Mouse (Mus musculus) urinary bladder, adult 2 months (tissue): ENCODE measurements at regions not wholly inside any gene's neighbourhood (a gene's known extent, or its start where the extent isn't known, plus 50 kb on each side); places are given as distances from the start of the nearest gene placed in this dataset.

ENCODE experiments used
- DNase-seq: peaks from one replicate; pipeline ENCODE4 v3.0.0; 2022; ENCODE audit warnings: low spot score

DNA sequence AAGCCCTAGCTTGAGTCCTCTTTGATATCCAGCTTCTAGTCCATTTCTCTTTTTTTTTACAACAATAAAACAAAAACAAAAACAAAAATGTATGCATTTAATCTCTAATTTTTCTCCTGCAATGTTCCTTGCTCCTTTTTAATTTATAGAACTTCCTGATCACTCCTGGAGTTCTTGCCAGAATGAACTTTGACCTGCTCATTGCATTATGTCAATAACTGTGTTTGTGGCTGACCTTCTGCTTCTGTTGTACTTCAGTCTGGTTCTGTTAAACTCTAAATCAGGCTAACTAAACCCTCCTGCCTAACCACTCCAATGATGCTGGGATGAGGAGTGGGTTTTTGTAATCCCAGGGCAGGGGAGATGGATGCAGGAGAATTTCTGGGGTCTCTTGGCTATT, 674.0 kb downstream of the Gsdmc2 start:
- DNase-seq, result no peak

DNA sequence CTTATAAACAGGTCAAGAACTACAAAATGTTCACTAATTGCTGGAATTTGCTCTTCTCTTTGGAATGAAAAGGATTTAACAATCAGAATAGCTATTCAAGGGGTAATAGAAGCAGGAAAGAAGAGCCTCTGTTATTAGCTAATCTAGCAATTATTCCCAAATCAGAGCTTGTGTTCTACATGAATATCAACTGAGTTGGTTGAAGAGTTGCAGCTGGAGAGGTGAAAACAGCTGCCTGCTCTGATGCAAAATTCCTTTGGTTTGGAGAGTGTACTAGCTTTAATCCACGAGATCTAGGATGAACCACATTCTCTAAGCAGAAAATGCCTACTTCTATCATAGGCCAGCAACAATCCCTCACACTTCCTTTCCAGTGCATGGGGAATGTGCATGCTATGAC, 674.8 kb downstream of the Gsdmc2 start:
- DNase-seq, result no peak

DNA sequence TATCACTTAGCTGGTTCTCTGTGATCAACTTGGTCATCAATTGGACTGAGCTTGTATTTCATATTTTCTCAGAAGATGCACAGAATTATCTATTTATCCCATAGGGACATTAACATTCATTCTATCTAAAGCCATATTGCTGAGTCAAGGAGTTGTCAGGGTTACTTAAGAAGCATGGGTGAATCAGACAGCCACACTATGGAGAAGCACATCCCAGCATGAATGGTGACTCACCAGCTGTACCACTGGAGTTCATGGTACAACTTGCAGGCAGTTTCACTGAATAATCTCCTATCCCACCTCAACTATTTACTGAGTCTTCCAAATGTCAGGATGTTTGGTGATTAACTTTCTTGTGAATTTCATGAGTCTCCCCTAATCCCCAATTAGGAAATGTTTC, 678.6 kb downstream of the Gsdmc2 start:
- DNase-seq, result no peak

DNA sequence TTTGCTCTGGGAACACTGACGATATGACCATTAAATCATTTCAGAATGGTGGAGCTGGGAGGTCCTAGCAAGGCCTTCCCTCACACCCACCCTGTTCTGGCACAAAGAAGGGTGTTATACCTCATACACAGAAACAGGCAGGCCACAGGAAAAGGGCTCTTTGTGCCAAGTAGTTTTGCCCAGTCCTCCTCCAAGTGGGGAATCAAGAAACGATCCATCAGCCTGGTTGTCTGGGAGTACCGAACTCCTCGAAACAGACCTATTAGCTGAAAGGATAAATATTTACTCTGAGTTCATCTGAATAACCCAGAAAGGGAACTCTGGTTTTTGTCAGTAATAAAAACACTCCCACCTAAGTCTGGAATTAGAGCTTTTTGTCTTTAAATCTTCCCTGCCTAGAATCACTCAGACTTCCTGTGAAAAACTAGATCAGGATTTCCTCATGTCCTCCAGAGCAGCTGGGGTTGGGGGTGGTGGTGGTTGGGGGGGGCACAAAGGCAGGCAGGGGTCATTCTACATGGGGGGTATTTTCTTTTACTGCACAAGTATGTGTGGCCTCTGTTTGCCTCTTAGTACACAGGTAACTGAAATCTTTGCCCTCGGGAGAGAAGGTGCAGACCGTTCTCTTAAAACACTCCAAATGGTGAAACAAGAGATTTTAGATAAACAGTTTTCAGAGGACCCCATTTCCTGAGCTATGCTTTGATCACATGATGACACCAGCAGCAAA, 681.3 kb downstream of the Gsdmc2 start:
- DNase-seq, result no peak

DNA sequence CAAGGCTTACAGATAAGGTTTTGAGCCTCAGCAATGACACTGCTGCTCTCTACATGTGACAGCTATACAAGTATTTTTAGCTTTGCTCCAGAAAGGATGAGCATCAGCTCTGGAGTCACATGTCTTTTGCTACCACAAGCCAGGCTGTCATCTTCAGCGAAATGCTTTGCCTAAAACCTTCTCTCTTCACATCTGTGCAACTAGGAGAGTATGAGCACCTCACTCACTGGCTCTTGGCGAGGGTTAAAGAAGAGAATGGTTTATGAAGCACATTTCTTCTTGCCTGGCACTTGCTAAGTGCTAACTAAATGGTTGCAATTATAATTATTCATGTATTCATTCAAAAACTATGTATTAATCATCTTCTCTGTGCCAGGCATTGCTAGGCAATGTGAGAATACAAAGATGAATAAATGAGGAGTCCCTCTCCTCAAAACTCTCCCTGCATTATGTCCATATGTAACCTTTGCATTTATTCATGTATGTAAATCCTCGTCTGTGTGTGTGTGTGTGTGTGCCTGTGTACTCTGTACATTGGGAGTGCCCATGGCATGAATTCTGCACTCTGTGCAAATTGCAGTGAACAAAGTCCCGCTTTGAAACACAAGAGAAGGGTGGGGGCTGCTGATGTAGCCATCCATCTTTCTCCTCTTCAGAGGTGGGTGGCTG, 682.0 kb downstream of the Gsdmc2 start:
- DNase-seq, result no peak

DNA sequence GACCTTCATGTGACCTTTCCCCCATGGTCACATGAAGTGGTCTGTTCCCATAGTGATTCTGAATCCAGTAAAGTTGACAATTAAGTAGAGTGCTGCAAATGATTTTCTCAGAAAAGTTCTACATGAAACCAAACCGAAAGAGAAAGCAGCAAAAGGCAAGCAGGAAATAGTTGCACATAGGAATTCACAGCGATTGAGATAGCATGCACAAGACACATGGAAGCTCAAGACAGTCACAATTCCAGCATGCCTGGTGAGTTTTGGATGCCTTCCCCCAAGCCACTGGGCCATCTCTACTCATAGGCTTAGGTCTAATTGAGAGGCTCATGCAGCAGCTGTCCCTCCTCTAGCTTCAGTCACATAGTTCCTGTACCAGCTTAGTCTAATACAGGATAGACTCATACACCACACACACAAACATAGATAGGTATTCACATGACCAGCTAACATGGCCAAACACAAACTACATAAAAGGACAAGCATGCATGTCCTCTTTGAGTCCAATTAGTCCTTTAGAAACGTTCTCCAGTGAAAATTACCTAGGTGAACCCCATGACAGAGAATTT, 721.8 kb downstream of the Gsdmc2 start:
- DNase-seq, result no peak

DNA sequence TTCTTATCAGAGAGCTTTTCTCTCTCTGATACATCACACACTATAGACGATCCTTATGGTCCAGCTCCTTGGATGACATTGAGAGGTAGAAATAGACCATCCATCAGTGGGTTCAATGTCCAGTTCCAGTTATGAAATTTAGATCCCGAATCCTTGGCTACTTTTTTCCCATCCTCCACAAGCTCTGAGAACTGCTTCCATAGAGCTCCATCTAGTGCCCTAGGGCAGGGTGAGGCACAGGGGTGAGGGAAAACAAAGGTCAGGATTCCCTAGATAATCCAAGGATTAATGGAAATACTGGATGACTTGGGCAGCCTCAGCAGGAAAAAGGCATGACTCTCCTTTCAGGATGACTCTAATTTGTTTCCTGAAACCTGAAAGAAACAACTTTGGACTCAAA, 732.1 kb downstream of the Gsdmc2 start:
- no peak for DNase-seq

DNA sequence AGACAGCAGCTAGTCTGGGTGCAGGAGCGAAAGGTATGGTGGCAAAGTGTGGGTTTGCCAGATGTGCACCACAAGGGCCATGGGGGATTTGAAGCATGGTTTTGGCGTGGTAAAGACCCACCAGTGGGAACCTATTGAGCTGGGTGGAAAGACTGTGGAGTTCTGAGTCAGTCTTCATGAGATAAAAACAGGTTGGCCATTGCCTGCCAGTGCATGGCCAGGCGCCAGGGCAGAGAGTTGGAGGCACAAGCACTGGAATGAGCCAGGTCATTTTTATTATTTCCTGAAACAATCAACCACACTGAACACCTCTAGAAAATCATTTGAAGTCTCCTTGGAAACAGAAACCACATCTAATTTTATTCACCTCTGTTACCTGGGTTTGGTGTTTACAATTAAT, 744.9 kb downstream of the Gsdmc2 start:
- no peak for DNase-seq

DNA sequence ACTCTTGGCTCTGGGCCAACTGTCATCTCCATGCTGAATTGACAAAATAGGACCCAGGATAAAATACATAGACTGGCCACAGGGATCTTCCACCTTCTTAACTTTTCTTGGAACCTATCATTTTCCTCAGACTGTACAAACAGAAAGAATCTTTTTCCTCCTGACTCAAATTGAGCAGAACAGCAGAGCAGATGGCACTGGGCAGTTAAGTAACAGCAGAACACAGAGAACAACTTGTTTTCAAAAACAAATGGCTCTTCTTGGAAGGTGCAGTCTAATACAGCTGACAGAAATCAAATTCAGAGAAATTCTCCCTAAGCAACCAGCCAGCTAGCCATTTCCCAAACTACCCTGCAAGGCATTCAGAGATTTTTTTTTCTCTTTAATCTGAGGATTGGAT, 763.0 kb downstream of the Gsdmc2 start:
- no peak for DNase-seq

DNA sequence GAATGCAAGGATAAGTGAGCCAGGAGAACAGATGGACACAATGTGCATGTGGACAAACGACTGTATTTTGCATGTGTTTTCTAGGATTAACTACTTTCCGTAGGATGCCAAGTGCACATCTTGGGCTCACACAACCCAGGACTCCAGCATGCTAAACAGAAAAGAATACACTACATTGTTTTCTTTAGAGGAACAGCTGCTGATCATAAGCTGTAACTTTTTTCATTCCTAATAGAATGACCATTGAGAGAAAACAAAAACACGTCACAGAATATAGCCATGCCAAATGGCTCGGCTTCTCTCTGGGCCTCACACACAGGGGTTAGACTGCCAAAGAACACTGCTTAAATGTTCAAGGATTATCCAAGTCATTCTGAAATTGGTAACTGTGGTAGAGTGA, 765.2 kb downstream of the Gsdmc2 start:
- no peak for DNase-seq

DNA sequence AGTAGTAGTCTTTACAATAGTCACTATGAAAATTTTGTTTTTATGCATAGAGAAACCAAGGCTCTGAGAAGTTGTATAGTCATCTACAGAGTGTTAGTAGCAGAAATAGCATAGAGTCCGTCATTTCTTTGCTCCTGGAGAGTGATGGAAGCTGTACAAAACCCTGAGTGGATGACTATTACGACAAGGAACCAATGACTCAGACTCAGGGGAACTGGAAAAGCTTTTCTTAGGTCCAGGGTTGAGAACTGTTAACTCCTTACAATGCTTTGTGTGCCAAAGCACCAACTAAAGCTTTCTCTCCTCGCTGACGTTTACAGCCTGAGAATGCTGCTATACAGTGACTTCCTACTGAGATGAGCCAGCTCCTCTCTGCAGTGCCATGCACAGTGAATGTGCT, 773.1 kb downstream of the Gsdmc2 start:
- DNase-seq, result no peak

DNA sequence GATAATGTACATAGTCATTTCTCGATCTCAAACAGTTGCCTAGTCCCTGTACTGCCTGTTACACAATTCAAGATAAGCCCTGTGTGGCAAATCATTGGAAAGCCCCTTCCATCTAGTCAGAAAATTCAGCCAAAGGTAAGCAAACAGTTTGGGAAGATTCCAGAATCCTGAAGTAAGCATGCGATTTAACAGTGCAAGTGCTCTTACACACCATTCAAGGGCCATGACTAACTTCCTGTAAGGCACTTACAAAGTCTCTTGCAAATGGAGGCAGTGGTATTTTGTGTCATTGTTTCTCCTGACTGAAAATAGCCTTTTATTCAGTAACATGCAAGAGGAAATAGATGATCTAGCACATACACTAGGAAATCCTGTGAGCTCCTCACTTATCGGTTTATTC, 777.9 kb downstream of the Gsdmc2 start:
- no peak for DNase-seq

DNA sequence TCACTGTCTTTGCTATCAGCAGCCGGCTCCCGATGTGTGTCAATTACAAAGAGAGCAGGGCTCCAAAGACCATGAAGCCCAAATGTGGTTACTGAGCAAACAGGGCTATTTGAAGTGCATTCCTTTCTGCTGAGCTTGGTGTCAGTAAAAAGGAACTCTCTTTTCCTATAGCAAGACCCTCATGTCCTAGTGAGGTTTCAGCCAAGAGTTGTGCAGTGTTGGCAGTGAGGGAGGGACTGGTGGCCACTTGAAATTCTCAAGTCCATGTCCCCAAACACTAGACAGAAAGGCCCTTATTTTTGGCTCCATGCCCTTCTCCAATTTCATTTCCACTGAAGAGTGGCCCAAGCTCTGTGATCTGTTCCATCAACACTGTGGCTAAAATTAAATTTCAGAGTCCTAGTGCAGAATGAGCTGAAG, 778.9 kb downstream of the Gsdmc2 start:
- no peak for DNase-seq

DNA sequence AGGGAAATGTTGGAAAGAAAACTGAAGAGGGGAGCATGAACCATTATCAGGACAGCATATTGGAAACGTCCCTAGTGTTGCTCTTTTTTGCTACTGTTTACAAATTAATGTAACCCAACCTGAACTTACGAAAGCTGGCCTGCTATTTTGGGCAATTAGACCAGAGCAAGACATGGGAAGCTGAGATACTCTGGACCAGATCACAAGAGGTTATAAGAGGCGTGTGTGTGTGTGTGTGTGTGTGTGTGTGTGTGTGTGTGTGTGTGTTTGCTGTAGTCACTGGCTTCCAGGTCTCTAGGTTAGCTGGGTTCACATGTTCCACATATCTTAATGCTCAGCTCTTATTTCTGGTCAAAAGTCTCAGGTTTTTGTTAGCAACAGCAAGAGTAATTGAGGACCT, 783.1 kb downstream of the Gsdmc2 start:
- DNase-seq, result no peak

DNA sequence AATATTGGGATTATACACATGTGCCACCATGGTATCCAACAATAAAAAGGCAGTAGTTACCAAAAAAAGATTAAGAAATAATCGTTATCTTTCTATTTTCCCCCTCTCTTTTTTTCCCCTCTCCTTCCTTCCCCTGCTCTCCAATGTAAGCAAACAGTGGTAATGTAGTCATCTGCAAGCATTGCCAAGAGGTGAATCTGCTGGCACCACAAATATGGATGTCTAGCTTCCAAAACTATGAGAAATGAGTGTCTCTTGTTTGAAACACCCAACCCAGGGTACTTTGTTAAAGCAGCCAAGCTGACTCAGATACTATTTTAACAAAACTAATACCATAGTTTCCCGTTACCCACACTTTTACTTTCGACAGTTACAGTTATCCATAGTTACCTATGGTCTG, 784.2 kb downstream of the Gsdmc2 start:
- no peak for DNase-seq

DNA sequence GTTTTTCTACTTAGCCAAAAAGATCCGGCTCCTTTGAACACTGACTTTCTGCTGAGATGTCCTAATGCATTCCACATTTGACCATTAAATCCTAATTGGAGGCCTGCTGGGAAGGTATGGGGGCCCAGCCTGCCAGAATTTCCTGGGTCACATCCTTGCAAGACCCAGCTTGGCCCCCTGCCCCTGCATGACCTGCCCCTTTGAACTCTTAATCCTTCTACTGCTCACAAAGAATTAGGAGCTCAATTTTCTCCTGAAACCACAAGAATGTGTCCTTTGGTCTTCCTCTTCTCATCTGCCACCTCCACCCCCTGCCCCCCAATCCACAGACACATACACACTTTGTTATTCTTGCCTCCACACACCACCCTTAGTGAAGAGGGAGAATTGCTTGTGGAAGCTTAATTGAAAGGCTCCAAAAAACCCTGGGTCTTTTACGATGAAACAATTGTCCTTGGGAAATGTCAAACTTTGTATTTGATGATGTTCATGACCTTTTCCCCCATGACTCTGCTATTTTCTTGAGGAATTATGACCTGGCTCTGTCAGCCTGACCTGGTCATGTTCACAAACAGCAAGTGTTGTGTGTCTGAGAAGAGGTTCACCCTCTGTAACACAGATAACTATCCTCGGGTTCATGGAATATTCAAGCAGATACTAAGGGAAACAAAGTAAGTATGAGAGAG, 792.3 kb downstream of the Gsdmc2 start:
- no peak for DNase-seq

DNA sequence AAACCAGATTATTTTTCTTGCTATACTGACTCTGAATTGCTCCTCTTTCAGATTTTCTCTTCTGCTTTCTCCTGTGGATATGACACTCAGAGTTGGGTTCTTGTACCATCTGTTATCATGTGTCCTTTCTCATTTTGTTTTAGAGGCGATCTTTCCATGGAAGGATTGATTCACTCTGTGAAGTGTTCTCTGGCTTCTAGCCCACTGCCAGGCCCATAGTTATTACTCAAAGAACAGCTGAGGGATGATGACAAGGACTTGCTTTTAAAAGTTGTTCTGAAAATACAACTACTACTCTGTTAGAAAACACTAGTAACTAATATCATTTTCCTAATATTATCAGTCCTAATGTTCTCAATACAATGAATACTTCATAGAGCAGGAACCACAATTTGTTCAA, 794.9 kb downstream of the Gsdmc2 start:
- no peak for DNase-seq

DNA sequence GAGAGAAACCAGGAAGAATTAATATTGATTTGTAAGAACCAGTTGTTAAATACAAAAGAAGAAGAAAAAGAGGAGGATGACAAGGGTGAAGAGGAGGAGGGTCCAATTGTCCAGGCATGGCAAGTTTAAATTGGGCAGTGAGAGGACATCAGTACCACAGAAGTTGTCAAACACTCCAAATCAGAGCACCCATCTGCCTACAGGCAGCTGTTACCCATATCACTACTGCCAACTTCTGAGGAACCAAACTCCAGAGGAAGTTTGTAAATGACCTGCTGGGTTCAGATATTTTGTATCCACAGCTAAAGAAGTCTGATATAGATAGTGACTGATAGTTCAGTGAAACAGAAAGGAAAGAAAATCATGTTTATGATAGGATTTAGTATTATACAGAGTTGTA, 802.6 kb downstream of the Gsdmc2 start:
- no peak for DNase-seq

DNA sequence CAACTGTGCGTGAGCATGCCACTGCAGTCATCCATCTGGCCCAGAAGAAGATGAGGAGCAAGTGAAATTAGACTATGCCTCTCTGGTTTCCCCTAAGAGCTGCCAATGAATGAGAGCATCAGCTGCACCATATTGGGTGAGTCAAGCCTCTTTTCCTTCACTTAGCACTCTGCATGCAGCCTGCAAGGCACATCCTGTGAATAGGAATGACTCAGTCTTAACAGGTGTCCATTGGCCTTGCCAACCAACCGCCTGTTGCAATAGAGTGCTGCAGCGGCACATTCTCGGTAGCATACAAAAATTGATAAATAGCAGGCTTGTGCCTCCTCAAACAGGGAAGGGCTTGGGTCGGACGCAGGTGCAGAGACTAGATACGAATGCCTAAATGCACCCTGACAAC, 808.7 kb downstream of the Gsdmc2 start:
- no peak for DNase-seq

DNA sequence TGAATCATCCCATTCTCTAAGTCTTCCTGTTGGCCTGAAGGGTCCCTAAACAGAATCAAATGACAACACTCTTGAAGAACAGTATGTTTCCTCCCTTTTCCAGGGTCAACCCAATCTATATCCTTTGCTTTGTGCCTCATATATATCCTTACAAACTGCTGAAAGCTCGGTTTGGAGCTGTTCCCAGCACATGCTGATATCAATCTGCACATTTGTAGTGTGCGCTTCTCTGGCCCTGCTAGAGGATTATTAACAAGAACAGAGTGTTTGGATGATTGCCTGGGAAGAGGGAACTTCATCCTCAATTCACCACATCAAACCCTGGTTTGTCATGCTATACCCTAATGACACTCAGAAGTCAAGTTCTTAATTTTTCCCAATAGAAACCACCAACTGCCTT, 824.2 kb downstream of the Gsdmc2 start:
- no peak for DNase-seq

DNA sequence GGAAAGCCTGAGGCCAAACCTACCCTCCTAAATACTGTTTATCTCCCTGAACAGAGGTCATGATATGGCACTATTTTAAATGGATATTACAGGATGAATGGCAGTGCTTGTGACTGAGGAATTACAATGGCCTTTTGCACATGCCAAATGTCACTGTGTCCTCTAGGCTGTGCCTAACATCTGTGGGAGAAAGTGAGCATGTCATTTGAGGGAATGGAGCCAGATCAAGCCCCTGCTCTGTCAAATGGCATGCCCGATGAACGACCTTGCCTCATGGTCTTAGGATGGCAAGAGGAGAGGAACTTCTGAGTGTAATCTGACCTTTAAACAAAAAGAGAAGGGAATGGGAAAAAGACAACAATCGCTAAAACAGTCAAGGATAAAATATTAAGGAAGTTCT, 827.0 kb downstream of the Gsdmc2 start:
- DNase-seq, result no peak

DNA sequence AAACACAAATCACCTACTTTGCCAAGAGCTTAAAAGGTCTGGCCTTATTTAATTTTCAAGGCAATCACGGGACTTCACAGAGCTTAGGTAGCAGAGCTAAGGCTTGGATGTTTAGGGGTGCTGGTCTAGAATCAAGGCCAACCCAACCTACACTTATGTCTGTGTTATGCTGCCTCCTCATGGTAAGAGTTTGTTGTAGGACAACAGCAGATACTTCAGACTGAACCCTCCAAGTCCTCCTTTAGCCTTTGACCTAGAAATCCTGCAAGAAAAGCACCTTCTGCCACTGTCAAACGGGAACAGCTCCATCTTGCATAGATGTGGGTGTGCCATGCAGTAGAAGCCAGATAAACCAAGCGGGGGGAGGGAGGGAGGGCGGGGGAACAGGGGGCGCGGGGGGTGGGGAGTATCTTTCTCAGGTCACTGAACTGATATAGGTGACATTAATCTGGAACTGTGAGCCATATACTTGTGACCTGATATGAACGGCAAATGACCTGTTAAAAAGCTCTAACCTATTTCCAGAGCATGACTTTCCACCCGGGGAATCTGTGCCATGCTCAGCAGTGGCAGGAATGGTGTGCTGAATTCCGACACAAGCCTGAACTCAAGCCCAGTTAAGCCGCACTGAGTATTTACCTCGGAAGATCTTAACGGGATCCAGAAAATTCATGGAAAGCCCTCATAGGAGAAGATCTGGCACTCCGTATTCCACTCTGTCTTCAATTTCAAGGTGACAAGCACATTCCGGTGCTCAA, 838.3 kb downstream of the Gsdmc2 start:
- no peak for DNase-seq
